Comparison of ENCODE assay signal across 14 mouse cellular contexts in genomic region chr5:104958141-104958793, GRCm38 (mm10). TPM values are rescaled to one million over a fixed set of nuclear protein-coding genes. Genes with fewer than 3 reads are reported as not detected.
DNase-seq lines count a peak whose midpoint lies in the region; ATAC-seq lines count a peak whose summit lies in the region.
"Had no signal": no experiment of that assay in that cellular context is flagged by ENCODE, and none has a peak within 500 bp of the region (broad histone marks: within the 10 kb centered on the region; RNA-seq: fewer than 3 reads in every experiment).

No protein-coding gene starts in this region.

- intact Hi-C loops in heart, postnatal 25 days (cut with DNase I): no loop called here

- H3K4me2 ChIP-seq in forebrain, embryonic 11.5 days (ENCODE audit: low read depth, low read length, severe bottlenecking): no peak overlapping the region

- no peaks in the 10 kb centered on the region for H3K4me1 ChIP-seq in forebrain, embryonic 11.5 days (replicated peaks; ENCODE audit: control insufficient read depth, insufficient read depth, low read length)

- no peaks in the 10 kb centered on the region for H3K9me3 ChIP-seq in forebrain, embryonic 11.5 days (ENCODE audit: control insufficient read depth, low read length)

- H3K36me3 ChIP-seq in forebrain, embryonic 11.5 days (ENCODE audit: control insufficient read depth, insufficient read depth, low read length): no peaks in the 10 kb centered on the region

- no peak for ATAC-seq in forebrain, embryonic 11.5 days (replicated peaks; ENCODE audit: low FRiP score)

- WGBS in forebrain, embryonic 11.5 days: 71% methylated on average over 2 of the region's 2 CpGs

- H3K9ac ChIP-seq in forebrain, embryonic 11.5 days (ENCODE audit: low read length): no peak overlapping the region

- H3K27ac ChIP-seq in forebrain, embryonic 11.5 days (ENCODE audit: low read depth, low read length): no peak overlapping the region

- no peak overlapping the region for H3K4me3 ChIP-seq in forebrain, embryonic 11.5 days (ENCODE audit: low read depth, low read length)

- H3K27me3 ChIP-seq in forebrain, embryonic 11.5 days (ENCODE audit: control insufficient read depth, insufficient read depth, low read length): no peaks in the 10 kb centered on the region

- DNase-seq in heart, adult 11 months: peak; percentile 94
- no peak for DNase-seq in heart, postnatal 25 days (ENCODE audit: low spot score)
- DNase-seq in spleen, adult 18-20 months: peak; percentile 9 to 28
- no peak for DNase-seq in spleen, adult 12 weeks (ENCODE audit: low spot score)
- DNase-seq in lung, postnatal 25 days (ENCODE audit: low spot score): peak; percentile 60
- peak; percentile 69 to 76 for DNase-seq in spleen, postnatal 36 days (ENCODE audit: low spot score in 2 of 2)
- DNase-seq in gastrocnemius, adult 8-10 months (ENCODE audit: low spot score in 2 of 2): no peak
- no peak for DNase-seq in forebrain, embryonic 11.5 days (ENCODE audit: low spot score)
- DNase-seq: gastrocnemius, postnatal 36 days; heart, postnatal 4 days; kidney, postnatal 14 days; right cerebral cortex, postnatal 25 days; thymus, postnatal 36 days had no signal

RNA-seq across cellular contexts. Expression of gene Abcg3, which starts 24.3 kb away (rescaled TPM):
- under 1 TPM; 0.16 to 0.31 TPM for total RNA-seq in heart, postnatal 25 days (2021)
- under 1 TPM in 3 of 4 experiments, not detected in 1; 0.10 to 0.19 (median 0.11) TPM for total RNA-seq in gastrocnemius, adult 8-10 months (2022)
- polyA plus RNA-seq in forebrain, embryonic 11.5 days (2014; fragmentation: Nextera tagmentation; extraction: Ambion mirVana): 0.07 and 0.48 TPM in 2 replicates
- polyA plus RNA-seq: C2C12 had no signal

Comparison
In these comparisons a context has a peak if more than half of its experiments do, and no peak if none do; other contexts are left out.
1. DNase-seq: peak in heart, adult 11 months (single experiment), spleen, adult 18-20 months (2 of 2), lung, postnatal 25 days (single experiment) and spleen, postnatal 36 days (2 of 2); none in heart, postnatal 25 days (single experiment), spleen, adult 12 weeks (single experiment), gastrocnemius, adult 8-10 months (0 of 2) and forebrain, embryonic 11.5 days (single experiment).